ENCODE assay signal across 11 mouse cellular contexts in the genomic region with DNA sequence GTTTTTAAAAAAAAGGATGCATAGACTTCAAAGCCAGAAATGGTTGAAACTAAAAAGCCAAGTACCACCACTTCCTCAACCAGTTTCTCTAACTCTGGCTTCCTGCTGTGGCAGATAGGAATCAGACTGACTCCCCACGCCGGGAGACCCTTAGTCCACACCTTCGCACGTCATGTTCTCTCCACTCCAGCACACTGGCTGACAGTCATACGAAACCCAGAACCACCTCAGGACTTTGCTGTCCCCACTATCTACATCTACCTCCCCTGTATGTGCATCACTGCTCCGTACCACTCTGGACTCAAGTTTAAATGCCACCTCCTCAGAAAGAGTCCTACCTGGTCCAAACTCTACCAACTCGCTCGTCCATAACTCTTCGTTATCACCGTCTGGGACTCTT. TPM values are rescaled to one million over a fixed set of nuclear protein-coding genes. Genes with fewer than 3 reads are reported as not detected.
DNase-seq lines count a peak whose midpoint lies in the region; ATAC-seq and TF ChIP-seq lines count a peak whose summit lies in the region.
"Had no signal": no experiment of that assay in that cellular context is flagged by ENCODE, and none has a peak within 500 bp of the region (broad histone marks: within the 10 kb centered on the region; RNA-seq: fewer than 3 reads in every experiment).

No protein-coding gene starts in this region.

- intact Hi-C loops in heart, postnatal 14 days (cut with DNase I) = loop anchor here (5.0 kb wide), 1 partner anchor 80 kb away; no protein-coding TSS in a partner anchor
- intact Hi-C loops in gastrocnemius, adult 2 months (cut with DNase I) = loop anchor here (10.0 kb wide), 1 partner anchor 122 kb away; the partner anchor contains the start of gene Gpkow

- no peak for ATAC-seq in heart, embryonic 14.5 days (ENCODE audit: insufficient number of reproducible peaks, insufficient read depth, low FRiP score, low read depth)
- ATAC-seq in embryonic facial prominence, embryonic 13.5 days (ENCODE audit: insufficient number of reproducible peaks, insufficient read depth, low FRiP score, low TSS enrichment, low read depth) = no peak
- no peak for ATAC-seq in liver, embryonic 13.5 days (ENCODE audit: low read depth)

- no peak for DNase-seq in heart, postnatal 14 days
- DNase-seq in A20 (ENCODE audit: low read depth, low spot score) = peak; percentile 5
- DNase-seq in liver, embryonic 13.5 days = no peak
- DNase-seq in cerebellum, postnatal 10 days = no peak
- no peak for DNase-seq in yolk sac, embryonic 10.5 days (ENCODE audit: low spot score)
- no peak for DNase-seq in gastrocnemius, adult 2 months
- DNase-seq: cerebellum, adult 2 months; lung, adult 2 months had no signal

- H3K36me3 ChIP-seq in heart, embryonic 14.5 days (ENCODE audit: control insufficient read depth, insufficient read depth, low read length) = no peaks in the 10 kb centered on the region
- no peaks in the 10 kb centered on the region for H3K36me3 ChIP-seq in embryonic facial prominence, embryonic 13.5 days
- no peaks in the 10 kb centered on the region; the same call in 1 of the 2 replicates for H3K36me3 ChIP-seq in liver, embryonic 13.5 days

- no peak overlapping the region for H3K4me3 ChIP-seq in heart, embryonic 14.5 days (ENCODE audit: control insufficient read depth in 1 of 2, insufficient read depth in 1 of 2, low read depth in 1 of 2, low read length in 2 of 2)
- no peak overlapping the region for H3K4me3 ChIP-seq in embryonic facial prominence, embryonic 13.5 days
- H3K4me3 ChIP-seq in liver, embryonic 13.5 days (replicated peaks) = peak overlapping the region; percentile 72; the same call in 1 of the 2 replicates
- no peak overlapping the region for H3K4me3 ChIP-seq in gastrocnemius, adult 2 months

- peak overlapping the region; percentile 11; the same call in 1 of the 2 replicates for H3K9ac ChIP-seq in heart, embryonic 14.5 days (ENCODE audit: low read length)
- H3K9ac ChIP-seq in embryonic facial prominence, embryonic 13.5 days = no peak overlapping the region
- peak overlapping the region; percentile 76; the same call in 1 of the 2 replicates for H3K9ac ChIP-seq in liver, embryonic 13.5 days

- no peak for TF ChIP-seq CTCF in gastrocnemius, adult 2 months (IDR thresholded peaks at IDR 0.05)

- no peaks in the 10 kb centered on the region for H3K27me3 ChIP-seq in heart, embryonic 14.5 days (ENCODE audit: control insufficient read depth, insufficient read depth, low read length)
- H3K27me3 ChIP-seq in embryonic facial prominence, embryonic 13.5 days = no peaks in the 10 kb centered on the region
- H3K27me3 ChIP-seq in liver, embryonic 13.5 days = no peaks in the 10 kb centered on the region

- H3K4me1 ChIP-seq in heart, embryonic 14.5 days (ENCODE audit: control insufficient read depth in 2 of 2, insufficient read depth in 2 of 2, low read length in 2 of 2) = peaks cover 11 to 25% of the 10 kb centered on the region in 2 experiments
- H3K4me1 ChIP-seq in embryonic facial prominence, embryonic 13.5 days = peaks cover 9% of the 10 kb centered on the region; the same call in 1 of the 2 replicates
- peaks cover 44% of the 10 kb centered on the region for H3K4me1 ChIP-seq in liver, embryonic 13.5 days (replicated peaks)

- H3K27ac ChIP-seq in heart, embryonic 14.5 days (replicated peaks in 1 of 2; ENCODE audit: control insufficient read depth in 1 of 2, insufficient read depth in 1 of 2, low read depth in 2 of 2, low read length in 2 of 2) = no peak overlapping the region
- no peak overlapping the region for H3K27ac ChIP-seq in embryonic facial prominence, embryonic 13.5 days
- no peak overlapping the region for H3K27ac ChIP-seq in liver, embryonic 13.5 days
- H3K27ac ChIP-seq in gastrocnemius, adult 2 months = no peak overlapping the region

- peak overlapping the region; percentile 64 for H3K4me2 ChIP-seq in heart, embryonic 14.5 days (ENCODE audit: low read length)
- H3K4me2 ChIP-seq in embryonic facial prominence, embryonic 13.5 days = peak overlapping the region; percentile 63
- H3K4me2 ChIP-seq in liver, embryonic 13.5 days = peak overlapping the region; percentile 83

- no peaks in the 10 kb centered on the region for H3K9me3 ChIP-seq in heart, embryonic 14.5 days (ENCODE audit: control insufficient read depth, low read length)
- no peaks in the 10 kb centered on the region for H3K9me3 ChIP-seq in embryonic facial prominence, embryonic 13.5 days
- no peaks in the 10 kb centered on the region for H3K9me3 ChIP-seq in liver, embryonic 13.5 days (replicated peaks)

- 42% methylated on average over 10 of the region's 10 CpGs for WGBS in heart, embryonic 14.5 days
- 89% methylated on average over 10 of the region's 10 CpGs for WGBS in embryonic facial prominence, embryonic 13.5 days
- 39% methylated on average over 10 of the region's 10 CpGs for WGBS in liver, embryonic 13.5 days (ENCODE audit: insufficient replicate concordance)

RNA-seq across cellular contexts. Expression of gene Foxp3, which starts 1.0 kb away (rescaled TPM):
- not detected in 2 replicates for polyA plus RNA-seq in heart, embryonic 14.5 days (2014; fragmentation: Nextera tagmentation; extraction: Ambion mirVana)
- total RNA-seq in heart, postnatal 14 days (2021) = under 1 TPM in 1 of 2 experiments, not detected in 1; 0.05 TPM
- polyA plus RNA-seq in embryonic facial prominence, embryonic 13.5 days (2015; fragmentation: Nextera tagmentation; extraction: Ambion mirVana) = 0.14 TPM in 1 of 2 replicates, not detected in the other
- 0.05 TPM in 1 of 2 replicates, not detected in the other for polyA plus RNA-seq in liver, embryonic 13.5 days (2015; fragmentation: Nextera tagmentation; extraction: Ambion mirVana)
- total RNA-seq in gastrocnemius, adult 2 months (2021) = under 1 TPM; 0.15 to 0.28 TPM
- total RNA-seq: granulocyte monocyte progenitor cell, adult 5-6 weeks had no signal

RNA-seq across cellular contexts. Expression of gene Ppp1r3f, which starts 1.6 kb away (rescaled TPM):
- polyA plus RNA-seq in heart, embryonic 14.5 days (2014; fragmentation: Nextera tagmentation; extraction: Ambion mirVana) = 1.2 TPM in 2 replicates
- 1 to 10 TPM; 2.3 to 2.6 TPM for total RNA-seq in heart, postnatal 14 days (2021)
- 1.6 and 2.5 TPM in 2 replicates for polyA plus RNA-seq in embryonic facial prominence, embryonic 13.5 days (2015; fragmentation: Nextera tagmentation; extraction: Ambion mirVana)
- 0.17 and 0.37 TPM in 2 replicates for polyA plus RNA-seq in liver, embryonic 13.5 days (2015; fragmentation: Nextera tagmentation; extraction: Ambion mirVana)
- 1 to 10 TPM; 2.3 to 3.3 TPM for total RNA-seq in gastrocnemius, adult 2 months (2021)

RNA-seq across cellular contexts. Expression of gene Ccdc22, which starts 32.9 kb away (rescaled TPM):
- polyA plus RNA-seq in heart, embryonic 14.5 days (2014; fragmentation: Nextera tagmentation; extraction: Ambion mirVana) = 16.1 and 17.4 TPM in 2 replicates
- total RNA-seq in heart, postnatal 14 days (2021) = 10 to 100 TPM; 11.5 to 12.4 TPM
- 26.9 and 30.4 TPM in 2 replicates for polyA plus RNA-seq in embryonic facial prominence, embryonic 13.5 days (2015; fragmentation: Nextera tagmentation; extraction: Ambion mirVana)
- polyA plus RNA-seq in liver, embryonic 13.5 days (2015; fragmentation: Nextera tagmentation; extraction: Ambion mirVana) = 22.3 and 23.4 TPM in 2 replicates
- 10 to 100 TPM; 10.9 to 13.2 TPM for total RNA-seq in gastrocnemius, adult 2 months (2021)

RNA-seq across cellular contexts. Expression of gene Cacna1f, which starts 34.4 kb away (rescaled TPM):
- polyA plus RNA-seq in heart, embryonic 14.5 days (2014; fragmentation: Nextera tagmentation; extraction: Ambion mirVana) = not detected in 2 replicates
- total RNA-seq in heart, postnatal 14 days (2021) = not detected
- polyA plus RNA-seq in embryonic facial prominence, embryonic 13.5 days (2015; fragmentation: Nextera tagmentation; extraction: Ambion mirVana) = not detected in 2 replicates
- polyA plus RNA-seq in liver, embryonic 13.5 days (2015; fragmentation: Nextera tagmentation; extraction: Ambion mirVana) = 0.10 TPM in 1 of 2 replicates, not detected in the other
- not detected for total RNA-seq in gastrocnemius, adult 2 months (2021)
